Mouse (Mus musculus) left cerebral cortex, postnatal 25 days (tissue): Measurements from ENCODE around the gene Arhgef6. TPM values are rescaled to one million over a fixed set of nuclear protein-coding genes. Genes with fewer than 3 reads are reported as not detected.

Experiments used
- DNase-seq, 2 experiments: peaks; one replicate each; pipeline ENCODE4 v3.0.0; 2022; ENCODE audit warnings: low spot score in 2 of 2, mixed read lengths in 1 of 2
- intact Hi-C: fragments of 180-260 bp; cut with DNase I; formaldehyde crosslinking; loops from one replicate; pipeline ENCODE4 v1.15.1; 2025
- total RNA-seq, 2 experiments: library from RNA; stranded (reverse); gene quantifications; 2 replicates each; pipeline ENCODE4 v1.2.3; 2021

The Arhgef6 gene
- total RNA-seq: 10 to 100 TPM in 1 of 2 experiments, 1 to 10 TPM in 1; 8.1 to 13.0 TPM

- intact Hi-C loops: no loop called here
- peak in 1 of 2 experiments; percentile 0 for DNase-seq
Measured at GRCm38 (mm10) chrX:57338371-57339211, at the start of gene Arhgef6. TSS of gene Arhgef6 (minus strand) at chrX:57338729.

GRCm38 (mm10) chrX:57380915-57381314, 42.4 kb upstream of the Arhgef6 start:
- intact Hi-C loops: loop anchor here (10.0 kb wide), 1 partner anchor 326 kb away; the partner anchor contains the start of gene Htatsf1
- no peak for DNase-seq

DNA sequence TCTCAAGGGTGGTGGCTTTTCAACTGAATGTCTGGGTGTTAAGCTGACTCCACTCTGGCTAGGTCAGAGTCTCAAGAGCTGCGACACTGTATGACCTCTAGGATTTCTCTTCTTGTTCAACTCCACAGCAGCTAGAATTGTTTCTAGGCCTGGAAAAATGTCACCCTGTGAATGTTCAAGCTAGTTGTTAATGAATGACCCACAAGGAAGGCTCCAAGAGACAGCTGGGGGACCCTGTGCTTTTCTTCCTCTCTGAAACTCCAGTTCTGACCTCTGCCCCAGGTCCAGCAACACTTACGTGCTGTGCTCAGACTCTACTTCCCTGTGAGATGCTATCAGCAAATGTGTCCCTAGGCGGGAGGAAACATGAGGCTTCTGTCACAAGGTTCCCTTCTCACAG, 40.0 kb upstream of the Arhgef6 start:
- intact Hi-C loops: no loop called here
- DNase-seq: no peak

- intact Hi-C loops: no loop called here
- no peak for DNase-seq
Measured at GRCm38 (mm10) chrX:57377096-57377495, 38.6 kb upstream of the Arhgef6 start.

DNA sequence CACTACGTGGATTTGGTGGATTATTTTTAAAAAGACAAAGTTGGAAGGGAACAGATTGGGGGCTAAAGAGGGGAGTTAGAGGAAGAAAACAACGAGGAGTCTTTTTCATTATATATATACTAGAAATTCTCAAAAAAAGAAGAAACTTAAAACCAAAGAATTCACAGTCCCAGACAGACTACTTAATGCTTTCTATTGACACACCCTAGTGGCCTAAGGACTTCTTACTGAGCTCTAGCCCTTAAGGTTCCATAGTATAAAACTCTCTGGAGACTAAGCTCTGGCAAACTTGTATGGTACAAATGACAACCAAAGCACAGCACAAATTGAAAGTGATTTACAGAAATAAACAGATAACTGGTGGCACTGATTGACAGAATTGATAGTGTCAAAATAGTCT, 35.5 kb upstream of the Arhgef6 start:
- intact Hi-C loops: no loop called here
- DNase-seq: no peak

- intact Hi-C loops: no loop called here
- no peak for DNase-seq
Measured at GRCm38 (mm10) chrX:57373543-57373942, 35.0 kb upstream of the Arhgef6 start.

- no peak for DNase-seq
- intact Hi-C loops: no loop called here
Measured at GRCm38 (mm10) chrX:57372965-57373364, 34.4 kb upstream of the Arhgef6 start.

DNA sequence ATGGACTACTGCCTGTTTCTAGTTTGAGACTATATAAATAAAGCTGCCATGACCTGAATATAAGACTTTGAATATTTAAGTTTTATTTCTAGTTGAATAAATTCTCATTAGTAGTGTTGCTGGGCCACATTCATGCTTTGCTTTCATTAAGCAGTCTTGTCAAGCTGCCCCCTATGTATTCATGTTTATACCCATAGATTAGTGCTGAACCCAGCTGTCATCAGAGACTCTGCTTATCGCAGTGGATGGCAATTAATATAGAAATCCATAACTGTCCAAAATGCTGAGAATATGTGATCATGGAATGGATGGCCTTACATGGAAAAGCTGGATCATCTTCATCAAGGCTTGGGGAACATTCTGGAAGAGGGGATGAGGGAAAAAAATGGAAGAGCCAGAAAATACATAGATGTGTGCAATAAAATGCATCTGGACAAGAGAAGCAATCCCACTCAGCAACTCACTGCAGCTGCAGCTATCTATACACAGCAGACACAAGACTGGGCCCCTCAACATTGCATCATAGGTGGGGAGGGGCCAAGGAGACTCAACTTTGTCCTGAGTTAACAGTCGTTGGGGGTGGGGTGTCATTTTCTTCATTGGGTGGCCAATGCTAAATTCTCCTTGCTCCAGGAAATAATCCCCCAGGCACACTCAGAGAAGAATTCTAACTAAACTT, 26.5 kb upstream of the Arhgef6 start:
- no peak for DNase-seq
- intact Hi-C loops: no loop called here

DNA sequence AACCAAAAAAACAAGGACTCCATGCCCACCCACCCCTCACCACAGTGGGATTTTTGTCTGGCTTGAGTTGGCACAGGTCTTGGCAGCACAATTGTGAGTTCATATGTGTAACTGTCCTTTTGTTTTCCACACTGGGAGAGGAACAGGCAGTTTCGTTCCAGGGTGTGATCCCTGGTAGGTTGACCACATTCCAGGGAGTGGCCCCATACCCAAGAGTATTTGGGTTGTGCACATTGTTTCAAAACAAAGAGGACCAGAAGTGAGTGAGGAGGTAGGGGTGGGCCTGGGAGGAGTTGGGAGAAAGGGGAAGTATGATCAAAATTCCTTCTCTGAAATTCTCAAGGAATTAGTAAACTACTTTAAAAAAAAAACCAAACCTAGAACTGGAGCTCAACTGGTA, 20.8 kb upstream of the Arhgef6 start:
- no peak for DNase-seq
- intact Hi-C loops: no loop called here

DNA sequence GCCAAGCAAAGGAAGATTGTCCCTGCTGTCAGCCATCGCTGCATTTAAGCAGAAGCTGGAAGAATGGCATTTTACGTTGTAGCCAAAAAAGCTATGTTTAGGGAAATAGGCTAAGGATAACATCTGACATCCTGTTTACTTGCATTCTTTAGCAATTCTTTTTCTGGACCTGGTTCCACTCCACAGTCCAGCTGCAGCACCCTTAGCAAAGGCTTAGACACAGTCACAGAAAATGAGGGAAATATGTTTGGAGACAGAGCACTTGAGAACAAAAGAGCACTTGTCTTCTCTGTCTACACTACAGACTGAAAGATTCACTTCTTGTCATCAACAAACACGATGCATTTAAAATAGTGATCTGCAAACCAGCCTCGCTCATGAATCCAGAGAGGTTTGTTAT, 691 bp upstream of the Arhgef6 start:
- intact Hi-C loops: no loop called here

GRCm38 (mm10) chrX:57337582-57337981, 947 bp downstream of the Arhgef6 start:
- no peak for DNase-seq
- intact Hi-C loops: no loop called here

More for the DNA sequence above, 691 bp upstream of the Arhgef6 start:
- DNase-seq: no peak

- intact Hi-C loops: no loop called here
- no peak for DNase-seq
Measured at GRCm38 (mm10) chrX:57336958-57337357, 1.6 kb downstream of the Arhgef6 start.

DNA sequence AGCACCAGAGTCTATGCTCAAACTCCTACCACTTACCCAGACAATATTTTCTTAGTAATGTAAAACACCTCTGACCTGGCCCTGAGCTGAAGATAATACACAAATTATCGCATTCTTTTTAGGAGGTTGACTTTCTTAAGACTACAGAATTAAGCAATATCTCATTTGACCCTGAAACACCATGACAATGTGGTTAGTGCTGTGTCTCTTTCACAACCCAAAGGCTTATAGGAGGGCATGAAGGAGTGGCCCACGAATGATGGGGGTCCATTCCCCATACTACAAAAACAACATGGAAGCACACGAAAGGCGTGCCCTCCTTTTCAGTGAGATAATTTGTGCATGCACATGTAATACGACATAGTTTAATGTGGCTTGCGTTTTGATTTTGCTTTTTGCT, 3.2 kb downstream of the Arhgef6 start:
- intact Hi-C loops: no loop called here
- no peak for DNase-seq

DNA sequence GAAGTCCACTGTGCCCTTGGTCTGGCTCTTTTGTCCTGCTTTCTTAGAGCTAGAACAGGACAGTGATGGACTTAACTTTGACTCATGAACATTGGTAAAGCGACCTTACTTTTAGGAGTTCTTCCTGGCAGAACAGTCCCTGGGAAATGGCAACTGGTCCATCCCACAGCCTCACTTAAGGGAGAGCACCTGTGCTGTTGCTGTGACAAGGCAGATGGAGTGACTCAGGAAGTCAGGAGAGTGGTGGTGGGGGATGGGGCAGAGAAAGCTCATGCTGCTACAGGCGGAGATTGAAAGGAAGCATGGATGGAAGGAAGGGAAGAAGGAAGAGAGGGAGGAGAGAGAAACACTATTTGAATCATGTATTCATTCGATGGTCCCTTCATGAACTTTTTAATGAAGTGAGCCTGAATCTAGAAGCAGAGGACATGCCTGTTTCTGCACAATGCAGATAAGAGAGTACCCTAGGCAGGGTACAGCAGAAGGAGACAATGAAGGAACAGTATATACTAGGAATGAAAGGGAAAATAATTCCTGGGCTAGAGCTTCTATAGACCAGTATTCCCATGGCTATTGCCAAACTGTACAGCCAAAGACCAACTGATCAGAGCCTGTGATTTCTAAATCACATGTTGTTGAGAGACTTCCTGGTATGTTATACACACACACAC, 10.7 kb downstream of the Arhgef6 start:
- DNase-seq: no peak
- intact Hi-C loops: no loop called here

DNA sequence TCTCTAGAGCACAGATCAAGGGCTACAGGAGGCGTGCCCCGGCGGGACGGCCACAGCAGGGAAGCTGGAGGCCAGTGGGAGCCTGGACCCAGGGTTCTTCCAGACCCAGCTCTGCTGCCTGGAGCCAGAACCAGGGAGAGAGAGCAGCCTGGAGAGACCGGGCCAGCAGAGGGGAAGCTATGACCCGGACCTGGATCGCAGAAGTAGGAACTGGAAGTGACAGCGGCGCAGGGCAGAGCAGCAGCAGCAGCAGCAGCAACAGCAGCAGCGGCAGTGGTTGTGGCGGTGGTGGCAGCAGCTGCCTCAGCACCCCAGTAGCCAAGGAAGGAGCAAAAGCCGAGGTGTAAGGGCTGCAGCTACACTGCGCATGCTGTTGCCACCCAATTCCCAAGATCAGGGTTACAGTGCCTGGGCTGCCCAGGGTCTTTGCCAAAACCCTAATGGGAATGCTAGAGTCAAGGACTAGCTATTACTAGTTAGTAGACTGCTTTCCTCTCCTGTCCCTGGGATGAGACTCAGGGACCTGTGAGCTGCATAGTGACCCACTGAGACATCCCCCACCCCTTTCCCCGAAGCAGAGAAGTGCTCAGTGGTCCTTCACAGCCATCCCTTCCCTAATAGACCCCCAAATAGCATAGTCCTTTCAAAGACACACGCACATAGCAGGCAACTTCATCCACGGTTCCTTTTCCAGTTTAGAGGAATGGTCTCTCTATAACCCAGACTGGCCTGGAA, 11.9 kb downstream of the Arhgef6 start:
- peak in 1 of 2 experiments; percentile 13 for DNase-seq

GRCm38 (mm10) chrX:57325861-57326461, 12.6 kb downstream of the Arhgef6 start:
- intact Hi-C loops: no loop called here

More for the DNA sequence above, 11.9 kb downstream of the Arhgef6 start:
- intact Hi-C loops: no loop called here

DNA sequence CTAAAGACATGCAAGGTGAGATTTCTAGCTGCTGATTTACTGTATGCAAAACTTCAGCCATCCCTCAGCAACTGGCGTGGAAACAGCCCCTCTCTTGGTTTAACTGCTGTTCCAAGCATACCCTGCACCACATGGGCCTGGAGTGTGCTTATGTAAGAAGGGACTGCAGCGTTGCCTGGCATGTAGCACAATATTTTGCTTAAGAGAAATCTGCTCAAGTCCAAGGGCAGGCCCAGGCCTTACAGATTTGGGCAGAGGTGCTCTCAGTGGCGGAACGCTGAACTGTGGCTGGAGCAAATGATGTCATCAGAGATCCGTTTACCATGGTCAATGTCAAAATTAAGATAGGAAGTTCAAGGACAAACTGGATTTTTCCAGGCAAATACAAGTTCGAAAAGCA, 13.6 kb downstream of the Arhgef6 start:
- intact Hi-C loops: no loop called here
- no peak for DNase-seq

More at GRCm38 (mm10) chrX:57325861-57326461, 12.6 kb downstream of the Arhgef6 start:
- no peak for DNase-seq

DNA sequence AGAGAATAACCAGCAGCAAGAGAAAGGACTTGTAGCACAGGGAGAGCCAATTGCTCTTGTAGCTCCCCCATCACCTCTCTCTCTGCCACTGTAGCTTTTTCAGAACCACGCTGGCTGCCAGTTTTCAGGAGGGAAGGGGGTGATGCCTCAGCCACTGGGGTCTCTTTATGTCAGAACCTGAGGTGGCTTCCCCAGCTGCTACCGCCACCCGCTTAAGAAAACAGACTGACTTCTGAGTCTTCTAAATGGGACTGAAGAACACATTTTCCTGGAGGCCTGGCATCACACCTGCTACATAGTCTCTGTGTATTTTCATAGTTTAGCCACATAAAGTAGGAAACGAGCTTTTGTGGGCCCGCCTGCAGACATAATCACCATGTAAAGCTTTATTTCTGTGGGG, 26.5 kb downstream of the Arhgef6 start:
- no peak for DNase-seq
- intact Hi-C loops: no loop called here

GRCm38 (mm10) chrX:57309993-57310392, 28.5 kb downstream of the Arhgef6 start:
- intact Hi-C loops: no loop called here
- DNase-seq: no peak
